Mouse (Mus musculus): Measurements from ENCODE around the gene 1700025G04Rik.

GRCm38 (mm10) chr1:151991505-151991904, 98.4 kb downstream of the 1700025G04Rik start:
- TF ChIP-seq CTCF (IDR thresholded peaks at IDR 0.05; ENCODE audit: low read depth) (peak; percentile 31; the same call in 1 of the 2 replicates), EP300 (optimal IDR thresholded peaks at IDR 0.05) (no peak)
